Mouse (Mus musculus) CH12.LX (cell line): ENCODE measurements around the gene Pld2. TPM values are rescaled to one million over a fixed set of nuclear protein-coding genes. Genes with fewer than 3 reads are reported as not detected.

ENCODE experiments used
- DNase-seq: peaks from one replicate; pipeline ENCODE4 v3.0.0-alpha.2; 2013; ENCODE audit errors: extremely low read depth
- H3K27ac ChIP-seq: 2 replicates; pipeline ENCODE4 v1.5.1; 2012; ENCODE audit warnings: low read depth, mild to moderate bottlenecking, control low read depth, moderate library complexity; ENCODE audit not compliant: insufficient read depth
- H3K27me3 ChIP-seq: replicated peaks from 2 replicates; pipeline ENCODE3; 2012; ENCODE audit warnings: inconsistent platforms
- H3K36me3 ChIP-seq, 2 experiments: replicated peaks in 1 of 2; 2 replicates each; pipeline versions ENCODE3 to v1.6.1; 2012; ENCODE audit warnings: inconsistent platforms in 1 of 2, low read length in 1 of 2, mild to moderate bottlenecking in 1 of 2, mixed read lengths in 1 of 2, moderate library complexity in 1 of 2; ENCODE audit not compliant: control insufficient read depth in 1 of 2, insufficient read depth in 1 of 2
- H3K4me1 ChIP-seq, 2 experiments: 2 replicates each; pipeline ENCODE4 v1.6.1; 2012; ENCODE audit warnings: inconsistent platforms in 1 of 2, moderate library complexity in 1 of 2; ENCODE audit not compliant: insufficient read depth in 2 of 2, control insufficient read depth in 1 of 2
- H3K4me2 ChIP-seq: 2 replicates; pipeline ENCODE4 v1.6.1; 2012; ENCODE audit warnings: low read depth, mild to moderate bottlenecking, control low read depth; ENCODE audit not compliant: poor library complexity, insufficient read depth, severe bottlenecking
- H3K4me3 ChIP-seq, 3 experiments: fragments of 150-350 bp in 1 of 3; sonication (generic) in 1 of 3; replicated peaks in 1 of 3; 2 replicates each; pipeline versions ENCODE3 to v1.5.1; 2011 to 2012; ENCODE audit warnings: low read depth in 2 of 3, low read length in 2 of 3, mild to moderate bottlenecking in 2 of 3, moderate library complexity in 2 of 3, control low read depth in 1 of 3, improper control_type of control experiment in 1 of 3, inconsistent platforms in 1 of 3, mixed read lengths in 1 of 3; ENCODE audit not compliant: poor library complexity in 1 of 3
- H3K79me2 ChIP-seq: replicated peaks from 2 replicates; pipeline ENCODE4 v1.6.1; 2012; ENCODE audit warnings: mild to moderate bottlenecking, moderate library complexity; ENCODE audit not compliant: control insufficient read depth, poor library complexity, insufficient read depth, severe bottlenecking; ENCODE audit errors: extremely low read depth
- H3K9ac ChIP-seq: 2 replicates; pipeline ENCODE4 v1.6.1; 2012; ENCODE audit warnings: low read depth, mild to moderate bottlenecking, control low read depth, moderate library complexity; ENCODE audit not compliant: insufficient read depth
- H3K9me3 ChIP-seq: replicated peaks from 2 replicates; pipeline ENCODE3; 2012; ENCODE audit warnings: low read length, inconsistent platforms, mixed read lengths
- BHLHE40 ChIP-seq: IDR thresholded peaks from 2 replicates; pipeline ENCODE4 v1.6.1; 2011; ENCODE audit warnings: mild to moderate bottlenecking, low read depth, low read length, improper control_type of control experiment
- CTCF ChIP-seq, 2 experiments: IDR thresholded peaks in 1 of 2; conservative IDR thresholded peaks in 1 of 2; 2 replicates each; pipeline ENCODE4 v1.5.1; 2011 to 2012; ENCODE audit warnings: low read depth in 2 of 2, low read length in 2 of 2, improper control_type of control experiment in 1 of 2, inconsistent platforms in 1 of 2, mild to moderate bottlenecking in 1 of 2, moderate library complexity in 1 of 2
- ELF1 ChIP-seq: IDR thresholded peaks from 2 replicates; pipeline ENCODE4 v1.6.1; 2014; ENCODE audit warnings: low read depth, mild to moderate bottlenecking, inconsistent platforms, low read length, improper control_type of control experiment
- EP300 ChIP-seq: IDR thresholded peaks from 2 replicates; pipeline ENCODE4 v1.6.1; 2011; ENCODE audit warnings: low read length, improper control_type of control experiment
- ETS1 ChIP-seq: conservative IDR thresholded peaks from 2 replicates; pipeline ENCODE4 v1.6.1; 2012; ENCODE audit warnings: low read depth, mild to moderate bottlenecking, inconsistent platforms, low read length, improper control_type of control experiment, moderate library complexity
- IRF4 ChIP-seq: IDR thresholded peaks from 2 replicates; pipeline ENCODE4 v1.6.1; 2014; ENCODE audit warnings: low read depth, mild to moderate bottlenecking, inconsistent platforms, low read length, improper control_type of control experiment
- JUN ChIP-seq: IDR thresholded peaks from 2 replicates; pipeline ENCODE4 v1.6.1; 2011; ENCODE audit warnings: low read depth, mild to moderate bottlenecking, low read length, improper control_type of control experiment, moderate library complexity; ENCODE audit not compliant: insufficient read depth
- KAT2A ChIP-seq: IDR thresholded peaks from 2 replicates; pipeline ENCODE4 v1.6.1; 2012; ENCODE audit warnings: low read length, improper control_type of control experiment, inconsistent platforms; ENCODE audit not compliant: insufficient replicate concordance
- MAFK ChIP-seq: IDR thresholded peaks from 2 replicates; pipeline ENCODE4 v1.6.1; 2011; ENCODE audit warnings: low read length, improper control_type of control experiment; ENCODE audit not compliant: insufficient replicate concordance
- MAX ChIP-seq: IDR thresholded peaks from 2 replicates; pipeline ENCODE4 v1.6.1; 2011; ENCODE audit warnings: low read length, improper control_type of control experiment
- MEF2A ChIP-seq: IDR thresholded peaks from 2 replicates; pipeline ENCODE4 v1.6.1; 2014; ENCODE audit warnings: low read depth, mild to moderate bottlenecking, inconsistent platforms, low read length, improper control_type of control experiment, borderline replicate concordance
- MYC ChIP-seq: IDR thresholded peaks from 2 replicates; pipeline ENCODE4 v1.6.1; 2011; ENCODE audit warnings: low read depth, mild to moderate bottlenecking, improper control_type of control experiment, low read length
- NELFE ChIP-seq: IDR thresholded peaks from 2 replicates; pipeline ENCODE4 v1.6.1; 2011; ENCODE audit warnings: low read depth, low read length, improper control_type of control experiment
- NRF1 ChIP-seq: IDR thresholded peaks from 2 replicates; pipeline ENCODE4 v1.6.1; 2014; ENCODE audit warnings: low read depth, mild to moderate bottlenecking, inconsistent platforms, low read length, improper control_type of control experiment, moderate library complexity
- POLR2A ChIP-seq: IDR thresholded peaks from 2 replicates; pipeline ENCODE4 v1.6.1; 2011; ENCODE audit warnings: low read depth, mild to moderate bottlenecking, improper control_type of control experiment, low read length
- SIN3A ChIP-seq: IDR thresholded peaks from 2 replicates; pipeline ENCODE4 v1.6.1; 2012; ENCODE audit warnings: low read length, improper control_type of control experiment, inconsistent platforms
- SMC3 ChIP-seq: IDR thresholded peaks from 2 replicates; pipeline ENCODE4 v1.6.1; 2011; ENCODE audit warnings: low read depth, low read length, improper control_type of control experiment
- TCF12 ChIP-seq: IDR thresholded peaks from 2 replicates; pipeline ENCODE4 v1.6.1; 2014; ENCODE audit warnings: low read depth, mild to moderate bottlenecking, inconsistent platforms, low read length, improper control_type of control experiment
- UBTF ChIP-seq: IDR thresholded peaks from 2 replicates; pipeline ENCODE4 v1.6.1; 2012; ENCODE audit warnings: low read depth, mild to moderate bottlenecking, inconsistent platforms, low read length, improper control_type of control experiment, moderate library complexity
- USF1 ChIP-seq: IDR thresholded peaks from 2 replicates; pipeline ENCODE4 v1.6.1; 2014; ENCODE audit warnings: low read depth, mild to moderate bottlenecking, inconsistent platforms, low read length, improper control_type of control experiment
- USF2 ChIP-seq: conservative IDR thresholded peaks from 2 replicates; pipeline ENCODE4 v1.6.1; 2011; ENCODE audit warnings: low read depth, low read length, improper control_type of control experiment
- ZC3H11A ChIP-seq: IDR thresholded peaks from 2 replicates; pipeline ENCODE4 v1.6.1; 2012; ENCODE audit warnings: low read depth, mild to moderate bottlenecking, inconsistent platforms, low read length, improper control_type of control experiment
- ZKSCAN1 ChIP-seq: IDR thresholded peaks from 2 replicates; pipeline ENCODE4 v1.6.1; 2012; ENCODE audit warnings: low read depth, inconsistent platforms, low read length, improper control_type of control experiment, borderline replicate concordance
- ZMIZ1 ChIP-seq: IDR thresholded peaks from 2 replicates; pipeline ENCODE4 v1.6.1; 2012; ENCODE audit warnings: low read depth, mild to moderate bottlenecking, inconsistent platforms, low read length, improper control_type of control experiment
- dilution Hi-C: fragments of 300-500 bp; cut with MboI; formaldehyde crosslinking; loops from 2 replicates; pipeline ENCODE4 v1.14.3; 2020; ENCODE audit warnings: low sequenced_read_pairs; ENCODE audit not compliant: extremely low pct_unique_long_range_greater_than_20kb, extremely low pct_ligation_motif_present
- in situ Hi-C: fragments of 300-500 bp; cut with MboI; formaldehyde crosslinking; loops from 3 replicates; pipeline ENCODE4 v1.14.3; 2019; ENCODE audit warnings: low sequenced_read_pairs, low pct_ligation_motif_present, low pct_unique_long_range_greater_than_20kb, mixed read lengths
- polyA plus RNA-seq: library from polyadenylated mRNA; unstranded; fragments of >175 nt; gene quantifications from 2 replicates; pipeline ENCODE4 v1.2.1, GENCODE M21; 2012; ENCODE audit warnings: low read depth; ENCODE audit not compliant: insufficient read length
- total RNA-seq, 2 experiments: library from RNA; depleted of rRNA; stranded (reverse); fragments of 300-350 nt in 1 of 2; fragments of >200 nt in 1 of 2; gene quantifications; 2 replicates each; pipeline ENCODE4 v1.2.3; 2012 to 2014

Pld2 gene
- total and polyA plus RNA-seq, 3 experiments, result 3.4 to 6.7 (median 4.8) TPM

- H3K4me2 ChIP-seq, result peak overlapping the region; percentile 53
- H3K4me3 ChIP-seq, result peak overlapping the region in 1 of 3 experiments; percentile 22
- peak overlapping the region; percentile 71 for H3K27ac ChIP-seq
- dilution Hi-C loops (no loop called here), in situ Hi-C loops (no loop called here)
- H3K9ac ChIP-seq, result peak overlapping the region; percentile 3
- H3K79me2 ChIP-seq, result peaks cover 3% of the 10 kb centered on the region; the same call in 1 of the 2 replicates
- no peaks in the 10 kb centered on the region for H3K27me3 ChIP-seq
- H3K9me3 ChIP-seq, result no peaks in the 10 kb centered on the region
- H3K4me1 ChIP-seq, result peaks cover 44 to 97% of the 10 kb centered on the region in 2 experiments
- DNase-seq, result peak; percentile 80
- TF ChIP-seq SIN3A (peak; percentile 54), MAX (peak; percentile 33; the same call in 1 of the 2 replicates), ZC3H11A (no peak), SMC3 (no peak), ZKSCAN1 (no peak), USF2 (0 out of 2 replicates have a peak, but pooled peaks have one; percentile 13), ETS1 (peak; percentile 63), BHLHE40 (peak; percentile 53), IRF4 (peak; percentile 58; the same call in 1 of the 2 replicates), NELFE (0 out of 2 replicates have a peak, but pooled peaks have one; percentile 13), TCF12 (no peak; the same call in 1 of the 2 replicates), MYC (peak; percentile 58; the same call in 1 of the 2 replicates), MEF2A (peak; percentile 43; the same call in 1 of the 2 replicates), EP300 (peak; percentile 71), ZMIZ1 (no peak), JUN (no peak), MAFK (no peak), ELF1 (peak; percentile 53; the same call in 1 of the 2 replicates), CTCF (conservative IDR thresholded peaks at IDR 0.05 in 1 of 2, IDR thresholded peaks at IDR 0.05 in 1 of 2; ENCODE audit: low read depth in 2 of 2, low read length in 2 of 2) (no peak), NRF1 (no peak), USF1 (no peak), POLR2A (peak; percentile 22; the same call in 1 of the 2 replicates)
- peaks cover 17 to 44% of the 10 kb centered on the region in 2 experiments for H3K36me3 ChIP-seq
Observed at GRCm38 (mm10) chr11:70595638-70596037, 55.8 kb downstream of the Pld2 start.

- dilution Hi-C loops, result no loop called here
- peaks cover 44 to 96% of the 10 kb centered on the region in 2 experiments for H3K4me1 ChIP-seq
- TF ChIP-seq BHLHE40, result no peak
- 0 out of 2 replicates have a peak, but pooled peaks have one; percentile 3 for TF ChIP-seq UBTF
- no peak for TF ChIP-seq KAT2A
- TF ChIP-seq, all 38 proteins: peak for 1
- Histone ChIP-seq H3K36me3 (peaks cover 17 to 45% of the 10 kb centered on the region in 2 experiments), H3K4me3 (no peak overlapping the region), H3K27ac (peak overlapping the region; percentile 71), H3K9me3 (no peaks in the 10 kb centered on the region), H3K79me2 (0 out of 2 replicates have a peak, but pooled peaks cover 3% of the 10 kb centered on the region), H3K4me2 (peak overlapping the region; percentile 53; the same call in 1 of the 2 replicates), H3K9ac (peak overlapping the region; percentile 3), H3K27me3 (no peaks in the 10 kb centered on the region)
- in situ Hi-C loops, result no loop called here
- DNase-seq, result no peak
Observed at GRCm38 (mm10) chr11:70596094-70596493, 56.2 kb downstream of the Pld2 start.
